Mouse (Mus musculus) monocyte, adult 5-6 weeks (primary cell): ENCODE data around the gene Fsip2. TPM values are rescaled to one million over a fixed set of nuclear protein-coding genes. Genes with fewer than 3 reads are reported as not detected.

Source experiments
- ATAC-seq: fragments of 153-309, 156-312 bp; replicated peaks from 2 replicates; pipeline ENCODE4 v1.8.0; 2017; ENCODE audit warnings: mild to moderate bottlenecking; ENCODE audit not compliant: low TSS enrichment, insufficient number of reproducible peaks, severe bottlenecking, poor library complexity, low FRiP score
- total RNA-seq: library from RNA; stranded (forward); fragments of 200-1000, 200-491, 200-594 nt; gene quantifications from 3 replicates; pipeline ENCODE4 v1.2.3, GENCODE M21; 2017

Fsip2 gene
- 0.10 to 0.11 TPM in 2 of 3 replicates, not detected in the other for total RNA-seq

DNA sequence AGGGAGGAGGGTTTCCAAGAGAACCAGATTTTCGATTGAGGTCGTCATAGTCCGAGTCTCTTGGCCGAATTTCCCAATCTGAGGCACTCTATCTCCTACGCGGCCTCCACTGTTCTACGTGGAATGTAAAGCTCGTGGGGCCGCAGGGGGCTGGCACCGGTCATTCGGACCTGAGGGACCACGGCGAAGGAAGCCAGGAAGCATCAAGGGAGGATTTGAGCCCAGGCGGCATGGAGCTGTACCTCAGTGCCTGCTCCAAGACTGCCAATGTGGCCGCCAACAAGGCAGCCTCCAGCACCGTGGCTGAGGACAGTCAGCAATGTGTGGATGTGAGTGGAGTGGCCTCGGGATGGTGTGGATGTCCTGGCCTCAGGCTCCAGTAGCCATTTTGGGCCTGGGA is at the start of gene Fsip2:
Gene Fsip2 (plus strand): TSS at position 163 of the 400 bp plus-strand sequence.
- no peak for ATAC-seq

- ATAC-seq = no peak
These were observed 20.0 kb downstream of the Fsip2 start for GRCm38 (mm10) chr2:82963443-82963842.

DNA sequence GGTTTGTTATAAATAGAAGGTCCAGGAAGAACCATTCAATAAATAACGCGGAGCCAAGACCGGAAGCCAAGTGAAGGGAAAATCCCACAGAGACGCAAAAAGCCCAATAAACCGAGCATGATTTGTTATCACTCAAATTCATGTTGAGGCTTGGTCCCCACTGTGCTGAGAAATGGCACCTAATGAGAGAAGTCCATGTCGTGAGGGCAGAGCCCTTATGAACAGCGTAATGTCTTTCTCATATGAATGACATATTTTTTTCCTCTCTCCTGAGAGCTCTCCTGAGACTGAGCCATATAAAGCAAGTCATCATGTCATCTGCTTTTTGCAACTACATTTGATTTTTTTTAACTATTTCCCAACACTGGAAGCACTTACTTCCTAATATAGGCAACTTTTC is 82.4 kb downstream of the Fsip2 start:
- no peak for ATAC-seq

- no peak for ATAC-seq
These were observed 109.7 kb downstream of the Fsip2 start for GRCm38 (mm10) chr2:83052914-83053690.
